Mouse (Mus musculus): ENCODE measurements around the gene Slc25a19.

The Slc25a19 gene

DNA sequence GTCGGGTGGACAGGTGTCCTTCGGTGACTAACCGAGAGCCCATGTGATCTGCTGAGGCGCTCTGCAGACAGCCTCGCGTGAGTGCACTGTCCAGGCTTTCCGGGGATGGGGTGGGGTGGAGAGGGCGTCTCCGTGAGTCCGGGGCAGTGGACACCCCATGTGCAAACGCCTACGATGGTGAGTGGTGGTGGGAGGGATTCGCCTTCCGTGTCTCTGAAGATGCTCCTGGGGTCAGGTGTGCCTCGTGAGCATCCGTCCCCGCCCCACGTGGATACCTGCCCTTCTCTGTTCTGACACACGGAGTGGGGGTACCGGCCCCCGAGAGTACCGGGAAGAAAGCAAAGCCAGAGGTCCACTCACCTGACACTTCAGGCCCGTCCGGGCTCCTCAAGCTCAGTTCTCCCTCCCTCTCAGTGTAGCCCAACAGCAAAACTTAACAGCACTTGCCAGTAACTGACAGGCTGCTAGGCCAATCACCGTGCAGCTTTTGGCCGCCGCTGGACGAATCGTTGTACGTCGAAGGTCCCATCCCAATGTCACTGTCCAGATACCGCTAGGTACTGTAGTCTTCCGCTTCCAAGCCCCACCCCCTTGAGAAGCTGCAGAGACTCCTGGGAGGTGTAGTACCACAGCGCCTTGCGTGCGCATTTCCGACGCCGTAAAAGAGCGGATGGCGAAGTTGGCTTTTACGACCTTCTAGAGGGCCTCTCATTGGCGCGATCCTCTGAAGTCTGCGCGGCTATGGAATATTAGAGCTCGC is at the start of gene Slc25a19:
Gene Slc25a19 (minus strand): TSS at position 591 of the 760 bp plus-strand sequence.
- in situ Hi-C loops (cut with MboI; ENCODE audit: low sequenced_read_pairs): no loop called here

- in situ Hi-C loops (cut with MboI; ENCODE audit: low sequenced_read_pairs): no loop called here
Measured at GRCm38 (mm10) chr11:115677511-115677910, 49.4 kb upstream of the Slc25a19 start.

GRCm38 (mm10) chr11:115676738-115677137 is 48.6 kb upstream of the Slc25a19 start:
- in situ Hi-C loops (cut with MboI; ENCODE audit: low sequenced_read_pairs): no loop called here

DNA sequence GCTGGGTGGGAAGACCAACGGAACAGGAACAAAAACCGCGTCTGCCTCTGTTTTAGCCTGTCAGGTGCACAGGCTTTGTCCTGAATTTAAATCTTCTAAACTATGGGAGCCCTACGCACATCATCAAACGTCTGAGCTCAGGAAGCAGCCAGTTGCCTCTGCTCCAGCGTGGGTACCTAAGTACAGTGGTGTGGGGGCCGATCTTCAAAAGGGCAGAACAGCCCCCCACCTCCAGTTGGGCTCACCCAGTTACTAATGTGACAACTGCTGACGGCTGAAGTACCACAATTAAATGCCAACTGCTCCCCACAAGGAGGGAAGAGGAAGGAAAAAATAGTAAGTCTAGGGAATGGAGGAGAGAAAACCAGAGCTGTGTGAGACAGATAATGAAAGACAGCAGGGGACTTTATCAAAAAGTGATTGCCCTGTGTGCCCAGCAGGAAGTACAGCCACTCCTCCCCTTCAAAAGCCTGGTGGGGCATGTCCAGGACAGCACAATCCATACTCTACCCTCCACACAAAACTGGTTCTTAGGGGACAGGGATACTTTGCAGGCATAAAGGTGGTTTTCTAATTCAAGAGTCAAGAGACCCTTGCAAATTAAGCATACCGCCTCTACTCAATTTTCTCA is 46.3 kb upstream of the Slc25a19 start:
- in situ Hi-C loops (cut with MboI; ENCODE audit: low sequenced_read_pairs): no loop called here

DNA sequence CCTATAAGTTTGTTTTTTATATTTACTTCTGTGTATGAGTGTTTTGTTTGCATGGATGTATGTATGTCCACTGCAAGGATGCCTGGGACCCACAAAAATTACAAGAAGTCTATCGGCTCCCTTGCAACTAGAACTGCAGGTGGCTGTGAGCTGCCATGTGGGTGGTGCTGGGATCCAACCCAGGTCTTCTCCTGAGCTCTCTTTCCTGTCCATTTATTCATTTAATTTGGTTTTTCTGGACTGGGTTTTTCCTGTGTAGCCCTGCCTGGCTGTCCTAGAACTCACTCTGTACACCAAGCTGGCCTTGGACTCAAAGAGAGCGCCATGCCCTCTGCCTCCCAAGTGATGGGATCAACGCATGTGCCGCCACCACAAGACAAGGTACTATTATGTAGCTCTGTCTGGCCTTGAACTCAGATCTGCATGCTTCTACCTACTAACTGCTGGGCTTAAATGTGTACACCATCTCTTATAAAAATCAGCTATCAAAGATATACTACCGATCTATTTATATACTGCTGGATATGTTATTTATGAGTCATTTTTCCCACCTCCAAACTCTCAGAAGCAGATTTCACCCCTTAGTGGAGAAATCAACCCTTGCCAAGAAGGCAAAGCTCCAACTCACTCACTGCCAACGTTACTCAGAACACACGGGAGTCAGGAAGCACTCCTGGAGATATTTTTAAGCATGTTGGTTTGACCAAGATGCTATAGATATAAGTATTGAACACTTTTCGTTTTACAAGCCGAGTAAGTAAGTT is 45.6 kb upstream of the Slc25a19 start:
- in situ Hi-C loops (cut with MboI; ENCODE audit: low sequenced_read_pairs): no loop called here

GRCm38 (mm10) chr11:115672226-115672987 is 44.3 kb upstream of the Slc25a19 start:
- in situ Hi-C loops (cut with MboI; ENCODE audit: low sequenced_read_pairs): no loop called here

GRCm38 (mm10) chr11:115670451-115671050 is 42.5 kb upstream of the Slc25a19 start:
- in situ Hi-C loops (cut with MboI; ENCODE audit: low sequenced_read_pairs): no loop called here

GRCm38 (mm10) chr11:115663676-115664335 is 35.7 kb upstream of the Slc25a19 start:
- in situ Hi-C loops (cut with MboI; ENCODE audit: low sequenced_read_pairs): no loop called here

GRCm38 (mm10) chr11:115660376-115660775 is 32.3 kb upstream of the Slc25a19 start:
- in situ Hi-C loops (cut with MboI; ENCODE audit: low sequenced_read_pairs): no loop called here

DNA sequence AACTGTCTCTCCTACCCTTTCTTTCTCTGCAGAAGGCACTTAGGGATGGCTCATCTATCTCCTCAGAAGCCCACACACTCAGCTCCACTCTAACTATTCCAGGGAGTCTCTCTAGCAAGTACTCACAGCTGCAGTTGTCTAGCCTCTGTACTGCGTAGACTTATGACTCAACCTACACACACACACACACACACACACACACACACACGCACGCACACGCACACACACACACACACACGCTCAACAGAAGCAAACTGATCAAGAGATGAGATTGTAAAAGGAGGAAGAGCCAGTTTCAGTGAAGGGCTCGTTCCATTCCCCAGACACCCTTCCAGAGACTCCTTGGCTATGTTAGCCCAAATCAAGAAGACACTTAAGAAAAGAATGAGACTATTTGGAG is 30.4 kb upstream of the Slc25a19 start:
- in situ Hi-C loops (cut with MboI; ENCODE audit: low sequenced_read_pairs): no loop called here

GRCm38 (mm10) chr11:115654128-115654527 is 26.0 kb upstream of the Slc25a19 start:
- in situ Hi-C loops (cut with MboI; ENCODE audit: low sequenced_read_pairs): no loop called here

GRCm38 (mm10) chr11:115653194-115653593 is 25.1 kb upstream of the Slc25a19 start:
- in situ Hi-C loops (cut with MboI; ENCODE audit: low sequenced_read_pairs): no loop called here

DNA sequence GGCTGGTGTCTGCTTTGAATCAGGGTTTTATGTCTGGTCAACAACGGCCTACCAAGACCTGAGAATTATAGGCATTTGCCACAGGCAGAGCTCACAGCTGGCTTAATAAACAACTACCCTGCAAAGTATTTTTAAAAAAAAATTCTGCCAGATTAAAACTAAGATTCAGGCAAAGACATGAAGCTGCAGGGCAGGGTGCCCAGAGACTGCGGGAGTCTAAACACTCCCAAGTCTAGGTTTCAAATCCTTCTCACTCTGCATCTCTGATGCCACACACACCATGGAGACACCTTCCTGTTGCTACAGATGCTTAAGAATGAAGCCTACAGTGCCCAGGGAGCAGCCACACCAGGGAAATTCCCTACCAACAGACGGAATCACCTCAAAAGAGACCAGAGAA is 23.6 kb upstream of the Slc25a19 start:
- in situ Hi-C loops (cut with MboI; ENCODE audit: low sequenced_read_pairs): no loop called here

GRCm38 (mm10) chr11:115649706-115650105 is 21.6 kb upstream of the Slc25a19 start:
- in situ Hi-C loops (cut with MboI; ENCODE audit: low sequenced_read_pairs): loop anchor here (5.0 kb wide), 1 partner anchor 63 kb away; no protein-coding TSS in a partner anchor

GRCm38 (mm10) chr11:115647459-115647858 is 19.4 kb upstream of the Slc25a19 start:
- in situ Hi-C loops (cut with MboI; ENCODE audit: low sequenced_read_pairs): loop anchor here (5.0 kb wide), 1 partner anchor 65 kb away; no protein-coding TSS in a partner anchor

- in situ Hi-C loops (cut with MboI; ENCODE audit: low sequenced_read_pairs): loop anchor here (5.0 kb wide), 1 partner anchor 66 kb away; no protein-coding TSS in a partner anchor
Measured at GRCm38 (mm10) chr11:115646439-115646838, 18.3 kb upstream of the Slc25a19 start.

DNA sequence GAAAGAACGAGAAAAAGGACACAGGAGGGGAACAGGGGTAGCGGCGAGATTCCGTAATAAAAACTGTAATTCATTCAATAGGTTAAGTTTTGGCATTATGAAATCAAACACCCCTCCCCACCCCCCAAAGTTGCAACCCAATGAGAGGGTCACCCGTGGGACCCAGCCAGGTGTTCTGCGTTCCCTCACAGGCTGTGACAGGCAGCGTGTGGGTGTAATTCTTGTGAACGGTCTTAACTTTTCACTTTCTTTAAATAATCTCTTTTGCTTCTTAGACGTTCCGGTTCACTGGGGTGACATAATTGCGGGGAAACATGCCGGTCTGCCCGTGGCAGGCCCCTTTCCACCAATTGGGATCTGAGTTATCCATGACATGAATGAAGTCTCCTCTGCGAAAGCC is 17.4 kb upstream of the Slc25a19 start:
- in situ Hi-C loops (cut with MboI; ENCODE audit: low sequenced_read_pairs): loop anchor here (5.0 kb wide), 1 partner anchor 67 kb away; no protein-coding TSS in a partner anchor

- in situ Hi-C loops (cut with MboI; ENCODE audit: low sequenced_read_pairs): no loop called here
Measured at GRCm38 (mm10) chr11:115644308-115644707, 16.2 kb upstream of the Slc25a19 start.

- in situ Hi-C loops (cut with MboI; ENCODE audit: low sequenced_read_pairs): no loop called here
Measured at GRCm38 (mm10) chr11:115643265-115643664, 15.2 kb upstream of the Slc25a19 start.

DNA sequence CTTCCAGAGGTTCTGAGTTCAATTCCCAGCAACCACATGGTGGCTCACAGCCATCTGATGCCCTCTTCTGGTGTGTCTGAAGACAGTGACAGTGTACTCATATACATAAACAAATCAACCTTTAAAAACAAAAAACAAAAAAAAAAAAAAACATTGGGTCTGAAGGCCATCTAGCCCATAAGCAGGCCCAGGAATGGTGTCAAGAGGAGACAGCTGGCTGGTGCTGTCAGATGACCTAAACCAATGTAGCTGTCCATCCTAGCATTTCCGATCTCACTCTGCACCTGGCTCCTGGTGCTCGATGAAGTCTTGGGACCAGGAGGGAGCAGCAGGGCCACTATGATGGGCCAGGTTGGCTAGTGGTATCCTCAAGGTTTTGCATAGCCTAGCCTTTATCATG is 14.6 kb upstream of the Slc25a19 start:
- in situ Hi-C loops (cut with MboI; ENCODE audit: low sequenced_read_pairs): no loop called here

Data from CH12F3 (cell line).